Mouse (Mus musculus) mouse trophoblast stem cell (cell line): ENCODE measurements at regions not wholly inside any gene's neighbourhood (a gene's known extent, or its start where the extent isn't known, plus 50 kb on each side); places are given as distances from the start of the nearest gene placed in this dataset.

Experiments
- in situ Hi-C, 2 experiments: fragments of 300-500 bp; cut with MseI, MboI; formaldehyde crosslinking; loops; 2 replicates in 1 of 2; 3 replicates in 1 of 2; pipeline ENCODE4 v1.15.1; 2025

- in situ Hi-C loops, result no loop called here
Observed at GRCm38 (mm10) chr17:85845059-85845458, 157.0 kb upstream of the Six2 start.

GRCm38 (mm10) chr17:85844486-85844885 lies 156.4 kb upstream of the Six2 start:
- in situ Hi-C loops, result no loop called here

GRCm38 (mm10) chr17:85823036-85823435 lies 135.0 kb upstream of the Six2 start:
- in situ Hi-C loops, result no loop called here

- in situ Hi-C loops, result no loop called here
Observed at GRCm38 (mm10) chr17:85821861-85822260, 133.8 kb upstream of the Six2 start.

GRCm38 (mm10) chr17:85818098-85818855 lies 130.2 kb upstream of the Six2 start:
- in situ Hi-C loops, result no loop called here

- in situ Hi-C loops, result no loop called here
Observed at GRCm38 (mm10) chr17:85816521-85816920, 128.4 kb upstream of the Six2 start.

GRCm38 (mm10) chr17:85816056-85816455 lies 128.0 kb upstream of the Six2 start:
- in situ Hi-C loops, result no loop called here

GRCm38 (mm10) chr17:85808580-85808979 lies 120.5 kb upstream of the Six2 start:
- in situ Hi-C loops, result no loop called here

- in situ Hi-C loops, result no loop called here
Observed at GRCm38 (mm10) chr17:85805726-85806359, 117.8 kb upstream of the Six2 start.

- in situ Hi-C loops, result no loop called here
Observed at GRCm38 (mm10) chr17:85804631-85805030, 116.6 kb upstream of the Six2 start.

GRCm38 (mm10) chr17:85801734-85802133 lies 113.7 kb upstream of the Six2 start:
- in situ Hi-C loops, result no loop called here

GRCm38 (mm10) chr17:85801079-85801605 lies 113.1 kb upstream of the Six2 start:
- in situ Hi-C loops, result no loop called here

- in situ Hi-C loops, result no loop called here
Observed at GRCm38 (mm10) chr17:85800357-85801078, 112.4 kb upstream of the Six2 start.

- in situ Hi-C loops, result no loop called here
Observed at GRCm38 (mm10) chr17:85799865-85800356, 111.8 kb upstream of the Six2 start.

- in situ Hi-C loops, result no loop called here
Observed at GRCm38 (mm10) chr17:85799081-85799864, 111.2 kb upstream of the Six2 start.

GRCm38 (mm10) chr17:85797755-85798154 lies 109.7 kb upstream of the Six2 start:
- in situ Hi-C loops, result no loop called here

GRCm38 (mm10) chr17:85795820-85796219 lies 107.7 kb upstream of the Six2 start:
- in situ Hi-C loops, result no loop called here

- in situ Hi-C loops, result no loop called here
Observed at GRCm38 (mm10) chr17:85785625-85786294, 97.7 kb upstream of the Six2 start.

GRCm38 (mm10) chr17:85780477-85780876 lies 92.4 kb upstream of the Six2 start:
- in situ Hi-C loops, result no loop called here

GRCm38 (mm10) chr17:85776876-85777275 lies 88.8 kb upstream of the Six2 start:
- in situ Hi-C loops, result no loop called here

GRCm38 (mm10) chr17:85768341-85768740 lies 80.3 kb upstream of the Six2 start:
- in situ Hi-C loops, result no loop called here
